Mouse (Mus musculus) myocyte (in vitro differentiated cells): ENCODE results near the gene Tmed9.
A peak's percentile ranks its signal among the peaks of the same experiment; 100 is the strongest.

ENCODE experiments used
- E2F4 ChIP-seq: IDR thresholded peaks from one replicate; pipeline ENCODE4 v1.6.1; 2011; ENCODE audit warnings: mild to moderate bottlenecking, control low read depth, moderate library complexity; ENCODE audit not compliant: insufficient read depth
- MAX ChIP-seq: IDR thresholded peaks from one replicate; pipeline ENCODE4 v1.6.1; 2011; ENCODE audit warnings: low read depth, mild to moderate bottlenecking, control low read depth
- MYOG ChIP-seq, 3 experiments: IDR thresholded peaks; one replicate each; pipeline ENCODE4 v1.6.1; 2011; ENCODE audit warnings: control low read depth in 2 of 3, low read depth in 2 of 3, mild to moderate bottlenecking in 2 of 3; ENCODE audit not compliant: insufficient read length in 2 of 3, control insufficient read depth in 1 of 3, insufficient read depth in 1 of 3
- POLR2A ChIP-seq: IDR thresholded peaks from one replicate; pipeline ENCODE4 v1.6.1; 2011; ENCODE audit warnings: low read depth, mild to moderate bottlenecking, control low read depth, moderate library complexity; ENCODE audit not compliant: insufficient read length
- POLR2AphosphoS2 ChIP-seq: IDR thresholded peaks from one replicate; pipeline ENCODE4 v1.6.1; 2011; ENCODE audit warnings: low read depth, control low read depth; ENCODE audit not compliant: insufficient read length
- REST ChIP-seq: IDR thresholded peaks from one replicate; pipeline ENCODE4 v1.6.1; 2011; ENCODE audit warnings: mild to moderate bottlenecking, control low read depth, moderate library complexity; ENCODE audit not compliant: insufficient read depth, insufficient read length
- TCF12 ChIP-seq: IDR thresholded peaks from one replicate; pipeline ENCODE4 v1.6.1; 2011; ENCODE audit warnings: mild to moderate bottlenecking, control low read depth; ENCODE audit not compliant: poor library complexity, insufficient read depth, severe bottlenecking
- USF1 ChIP-seq: IDR thresholded peaks from one replicate; pipeline ENCODE4 v1.6.1; 2011; ENCODE audit warnings: low read depth, mild to moderate bottlenecking, control low read depth, moderate library complexity

DNA sequence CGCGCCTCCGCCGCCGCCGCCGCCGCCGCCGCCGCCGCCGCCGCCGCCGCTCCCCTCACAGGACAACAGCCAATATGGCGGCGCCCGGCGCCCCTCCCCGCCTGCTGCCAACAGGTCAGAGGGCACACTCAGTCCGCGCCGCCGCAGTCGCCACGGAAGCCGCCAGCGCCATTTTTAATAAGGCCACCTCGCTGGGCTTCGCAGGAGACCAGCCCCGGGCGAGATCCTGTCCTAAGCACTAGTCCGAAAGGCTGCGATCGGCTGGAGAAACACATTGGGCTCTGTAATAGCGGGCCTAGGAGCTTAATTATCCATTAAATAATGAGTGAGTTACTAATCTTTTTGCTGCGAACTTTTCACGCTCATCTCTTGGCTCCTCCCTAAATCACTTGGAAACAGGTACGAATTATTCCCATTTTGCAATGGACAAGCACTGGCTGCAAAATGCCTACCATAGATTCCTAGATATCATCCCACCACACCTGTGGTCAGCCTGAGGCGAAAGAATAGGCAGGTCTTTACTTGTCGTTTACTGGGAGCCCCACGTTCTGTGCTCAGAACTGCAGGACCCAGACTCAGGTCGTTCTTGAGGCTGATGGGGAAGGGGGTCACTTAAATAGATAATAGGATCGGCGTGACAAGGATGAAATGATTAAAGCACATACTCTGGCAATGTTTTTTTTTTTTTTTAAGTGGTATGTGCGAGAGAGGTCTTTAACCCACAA lies 2.3 kb upstream of the Tmed9 start, which contains the start of gene Fam193b:
- TF ChIP-seq TCF12 (no peak), POLR2AphosphoS2 (no peak), POLR2A (peak; percentile 52), USF1 (no peak), REST (no peak), E2F4 (no peak), MAX (no peak), MYOG (IDR thresholded peaks at IDR 0.05; ENCODE audit: control insufficient read depth in 1 of 3, insufficient read depth in 1 of 3, insufficient read length in 2 of 3, low read depth in 2 of 3) (no peak)
